Mouse (Mus musculus) cerebellum, adult (tissue): ENCODE data around the gene Bri3.

Experiments used
- ATAC-seq: cut with Nextera tagmentation; 2 replicates; pipeline ENCODE4 v1.9.2; 2017; ENCODE audit warnings: mild to moderate bottlenecking, moderate library complexity, mixed read lengths; ENCODE audit not compliant: insufficient number of reproducible peaks, low FRiP score, low TSS enrichment

The Bri3 gene

DNA sequence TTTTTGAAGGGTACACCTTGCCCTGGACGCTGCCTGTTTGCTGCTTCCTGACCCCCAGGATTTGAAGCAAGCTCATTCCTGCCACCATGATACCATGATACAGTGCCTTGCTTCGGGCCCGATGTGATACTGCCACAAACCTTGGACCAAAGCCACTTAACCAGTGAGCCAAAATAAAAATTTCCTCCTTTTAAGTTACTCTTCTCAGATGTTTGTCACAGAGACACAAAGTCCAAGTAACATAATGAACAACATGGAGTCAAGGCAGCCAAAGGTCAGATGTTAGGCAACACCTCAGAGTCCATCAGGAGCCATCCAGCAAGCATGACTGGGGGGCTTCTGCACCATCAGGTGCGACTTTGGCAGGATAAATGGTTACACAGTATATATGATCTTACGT is 11.7 kb upstream of the Bri3 start:
- ATAC-seq: no peak

DNA sequence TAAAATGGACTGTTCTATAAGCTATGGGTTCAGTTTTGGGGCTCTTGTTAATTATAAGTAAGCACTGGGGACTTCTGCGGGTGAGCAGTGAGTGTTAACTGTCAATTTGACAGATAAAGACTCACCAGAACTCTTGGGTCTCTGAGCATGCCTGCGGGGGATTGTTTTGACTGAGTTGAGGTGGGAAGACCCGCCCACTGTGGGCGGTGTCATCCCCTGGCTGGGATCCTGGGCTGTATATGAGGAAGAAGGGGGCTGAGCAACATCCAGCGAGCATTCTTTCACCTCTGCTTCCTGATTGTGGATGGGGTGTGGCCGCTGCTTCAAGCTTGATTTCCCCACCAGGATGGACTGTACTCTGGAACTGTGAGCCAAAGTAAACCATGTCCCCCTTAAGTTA is 10.0 kb upstream of the Bri3 start:
- ATAC-seq: no peak

DNA sequence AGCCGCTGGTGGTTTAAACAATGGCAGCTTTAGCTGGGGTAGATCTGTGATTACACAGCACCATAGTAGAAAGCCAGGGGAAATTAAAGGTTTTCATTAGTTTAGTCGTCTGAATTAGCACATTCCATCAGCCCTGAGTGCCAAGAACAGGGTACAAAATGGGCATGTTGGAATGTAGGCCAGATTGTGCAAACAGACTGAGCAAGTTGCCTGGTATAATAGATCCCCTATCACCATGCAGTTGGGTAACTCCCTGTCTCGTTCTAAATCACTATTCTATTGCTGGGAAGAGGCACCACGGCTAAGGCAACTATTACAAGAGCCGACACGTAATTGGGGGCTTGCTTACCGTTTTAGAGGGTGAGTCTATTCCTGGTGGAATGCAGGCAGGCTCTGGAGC is 9.5 kb upstream of the Bri3 start:
- ATAC-seq: no peak

DNA sequence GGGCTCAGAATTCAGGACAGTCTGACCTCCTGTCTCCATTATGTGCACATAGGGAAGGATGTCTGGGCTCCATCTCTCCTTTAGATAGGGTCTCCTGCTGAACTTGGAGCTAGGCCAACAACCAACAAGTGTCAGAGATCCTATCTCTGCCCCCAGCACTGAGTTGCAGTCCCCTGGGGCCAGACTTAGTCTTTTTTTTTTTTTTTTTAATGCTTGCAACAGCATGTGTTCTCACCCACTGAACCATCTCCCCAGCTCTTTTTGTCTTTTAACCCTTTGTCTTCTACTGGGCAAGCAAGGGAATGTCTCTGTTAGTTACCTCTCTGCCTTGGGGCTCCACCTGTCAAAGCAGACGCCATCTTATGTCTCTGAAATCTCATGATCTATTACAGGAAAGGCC is 5.3 kb upstream of the Bri3 start:
- no peak for ATAC-seq

DNA sequence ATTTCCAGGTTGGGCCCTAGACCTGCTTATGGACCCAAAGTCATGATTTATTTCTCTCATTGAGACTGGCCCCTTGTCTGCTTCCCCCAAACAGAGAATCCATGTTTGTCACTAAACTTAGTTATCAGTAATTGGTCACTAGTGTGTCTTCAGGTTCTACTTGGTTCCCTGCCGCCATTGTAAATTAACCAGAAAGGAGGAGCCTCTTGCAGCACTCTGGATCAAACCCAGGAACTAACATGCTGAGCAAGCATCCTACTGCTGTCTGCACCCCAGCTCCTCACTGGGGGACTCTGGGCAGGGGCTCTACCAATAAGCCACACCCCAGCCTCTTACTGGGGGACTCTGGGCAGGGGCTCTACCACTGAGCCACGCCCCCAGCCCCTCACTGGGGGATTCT is 1.4 kb downstream of the Bri3 start:
- no peak for ATAC-seq

DNA sequence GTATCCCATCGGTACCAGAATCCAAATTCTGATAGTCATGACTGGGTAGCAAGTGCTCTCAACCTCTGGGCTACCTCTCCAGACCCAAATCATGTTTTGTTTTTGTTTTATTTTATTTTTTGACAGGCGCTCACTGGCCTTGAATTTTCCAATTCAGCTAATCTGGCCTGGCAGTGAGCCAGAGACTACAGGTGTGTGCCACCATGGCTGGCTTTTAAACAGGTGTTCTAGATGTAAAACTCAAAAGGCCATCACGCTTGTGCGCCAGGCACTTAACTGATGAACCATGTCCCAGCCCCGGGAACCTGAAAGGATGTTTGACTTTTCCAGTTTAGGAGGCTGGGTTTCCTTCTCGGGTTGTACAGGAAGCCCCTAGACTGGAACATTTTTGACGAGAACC is 2.4 kb downstream of the Bri3 start:
- no peak for ATAC-seq

DNA sequence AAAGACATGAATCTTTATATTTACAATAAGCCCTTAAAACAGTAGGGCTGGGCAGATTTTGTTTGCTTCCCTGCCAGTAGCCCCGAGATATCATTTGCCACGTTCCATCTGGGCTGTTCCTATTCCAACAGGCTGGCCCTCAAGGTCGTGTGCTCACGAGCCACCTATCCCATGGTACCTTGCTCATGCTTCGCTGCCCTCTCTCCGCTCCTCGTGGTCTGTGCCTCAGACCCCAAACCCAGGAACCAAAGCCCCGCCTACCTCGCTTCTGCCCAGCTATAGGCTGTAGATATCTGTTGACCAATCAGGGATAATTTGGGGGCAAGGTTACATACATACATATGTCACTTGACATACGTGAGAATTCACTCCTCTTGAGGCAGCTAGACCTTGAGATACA is 3.1 kb downstream of the Bri3 start:
- no peak for ATAC-seq

DNA sequence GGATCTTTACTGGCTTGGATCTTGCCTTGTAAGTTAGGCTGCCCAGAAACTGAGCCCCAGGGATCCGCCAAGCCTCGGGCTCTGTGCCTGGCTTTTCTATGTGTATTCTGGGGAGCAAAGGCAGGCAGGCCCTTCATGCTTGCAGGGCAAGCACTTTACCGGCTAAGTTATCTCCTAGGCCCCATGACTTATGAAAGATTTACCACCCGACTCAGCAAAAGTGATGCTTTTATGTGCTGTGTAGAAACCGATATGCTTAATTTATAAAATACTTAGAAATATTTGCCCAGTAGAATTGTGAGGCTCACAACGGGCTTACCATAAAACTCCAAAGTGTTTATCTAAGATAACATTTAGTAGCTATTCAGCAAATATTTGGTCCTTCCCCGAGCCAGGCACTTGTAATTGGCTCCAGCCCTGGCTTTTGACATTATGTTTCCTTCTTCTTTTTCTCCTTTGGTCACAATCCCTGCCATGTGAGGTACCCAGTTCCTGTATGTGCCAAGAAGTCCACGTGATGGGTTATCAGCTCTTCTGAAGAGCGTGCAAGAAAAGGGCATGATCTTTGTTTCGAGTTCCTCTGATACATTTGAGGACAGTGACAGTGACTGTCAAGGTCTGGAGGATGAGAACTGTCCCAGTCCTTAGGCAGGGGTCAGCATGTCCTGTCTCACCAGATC is 3.8 kb downstream of the Bri3 start:
- ATAC-seq: no peak

DNA sequence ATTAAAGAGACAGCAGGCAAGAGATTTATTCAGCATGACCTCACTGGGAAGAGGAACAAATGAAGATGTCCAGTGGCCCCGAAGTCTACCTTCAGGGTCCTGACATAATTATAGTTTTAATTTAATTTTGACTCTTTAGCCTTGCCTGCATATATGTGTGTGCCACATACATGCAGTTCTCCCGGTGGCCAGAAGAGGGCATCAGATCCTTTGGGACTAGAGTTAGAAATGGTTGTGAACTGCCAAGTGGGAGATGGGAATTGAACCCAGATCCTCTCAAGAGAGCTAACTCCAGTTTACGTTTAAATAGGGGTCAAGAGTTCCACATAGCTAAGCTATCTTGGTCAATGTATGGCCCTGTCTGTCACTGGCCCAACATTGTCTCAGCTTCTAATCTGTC is 5.6 kb downstream of the Bri3 start:
- ATAC-seq: no peak

DNA sequence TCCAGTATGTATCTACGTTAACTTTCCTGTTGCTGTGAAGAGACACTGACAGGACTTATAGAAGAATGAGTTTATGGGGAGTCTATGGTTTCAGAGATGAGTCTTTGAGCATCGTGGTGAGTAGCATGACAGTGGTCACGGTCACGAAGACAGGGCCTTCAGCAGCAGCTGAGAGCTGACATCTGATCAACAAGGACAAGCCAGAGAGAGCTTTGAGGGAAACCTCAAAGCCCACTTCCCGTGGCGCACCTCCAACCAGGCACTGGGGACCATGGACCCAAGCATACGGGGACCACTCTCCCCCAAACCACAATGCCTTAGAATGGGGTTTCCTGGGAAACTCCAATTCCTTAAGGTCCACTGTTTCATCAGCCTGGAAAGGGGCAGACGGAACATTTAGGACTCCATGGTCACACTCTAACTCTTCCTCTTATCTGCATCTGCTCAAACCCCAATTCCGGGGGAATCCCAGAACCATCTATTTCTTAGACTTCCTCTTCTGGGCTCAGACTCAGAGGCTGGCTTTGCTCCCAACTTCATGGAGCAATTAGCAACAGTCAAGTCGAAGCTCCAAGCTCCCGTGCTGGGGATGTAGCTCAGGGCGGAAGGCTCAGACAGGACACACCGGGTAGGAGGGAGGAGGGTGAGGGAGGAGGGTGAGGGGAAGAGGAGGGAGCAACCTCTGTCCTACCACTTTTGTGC is 7.8 kb downstream of the Bri3 start:
- no peak for ATAC-seq

DNA sequence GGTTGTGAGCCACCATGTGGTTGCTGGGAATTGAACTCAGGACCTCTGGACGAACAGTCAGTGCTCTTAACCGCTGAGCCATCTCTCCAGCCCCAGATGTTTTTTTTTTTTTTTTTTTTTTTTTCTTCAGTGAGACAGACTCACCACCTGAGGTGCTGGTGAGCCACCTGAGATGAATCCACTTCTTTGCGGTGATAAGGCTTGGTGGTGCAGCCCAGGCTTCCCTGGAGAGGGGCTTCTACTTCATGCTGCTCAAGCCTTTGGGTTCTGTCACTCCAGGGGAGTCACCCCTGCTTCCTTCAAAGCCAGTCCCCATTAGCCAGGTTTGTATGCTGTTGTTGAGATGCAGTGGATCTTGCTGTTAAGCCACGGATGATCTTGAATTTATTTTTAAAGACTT is 9.0 kb downstream of the Bri3 start:
- ATAC-seq: no peak

DNA sequence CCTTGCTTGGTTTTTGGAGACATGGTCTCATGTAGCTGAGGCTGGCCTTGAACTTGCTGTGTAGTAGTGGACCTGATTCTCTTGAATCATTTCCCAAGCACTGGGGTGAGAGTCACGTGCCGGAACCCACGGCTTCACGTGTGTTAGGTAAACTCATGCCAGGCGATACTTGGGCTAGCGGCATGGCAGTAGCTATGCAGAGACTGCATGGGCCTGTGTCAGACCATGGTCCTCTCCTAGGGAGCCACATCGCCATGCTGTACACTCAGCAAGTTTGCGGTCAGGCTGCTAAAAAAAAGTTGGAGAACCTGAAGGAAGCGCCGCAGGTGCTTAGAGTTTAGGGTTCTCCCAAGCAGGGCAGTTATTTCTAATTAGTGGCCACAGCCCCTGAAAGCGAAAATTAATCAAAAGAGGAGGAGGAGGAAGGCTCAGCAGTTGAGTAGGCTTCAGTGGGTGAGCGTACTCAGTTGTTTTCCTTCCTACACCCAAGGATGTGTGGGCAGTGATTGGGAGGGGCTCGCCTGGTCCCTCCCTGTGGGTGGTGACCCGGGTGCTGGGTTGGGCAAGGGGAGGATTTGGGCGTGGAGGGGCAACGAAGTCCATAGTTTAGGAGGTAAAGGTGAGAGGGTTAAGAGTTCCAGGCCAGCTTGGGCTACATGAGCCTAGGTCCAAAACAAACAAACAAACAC is 10.0 kb downstream of the Bri3 start:
- ATAC-seq: no peak

DNA sequence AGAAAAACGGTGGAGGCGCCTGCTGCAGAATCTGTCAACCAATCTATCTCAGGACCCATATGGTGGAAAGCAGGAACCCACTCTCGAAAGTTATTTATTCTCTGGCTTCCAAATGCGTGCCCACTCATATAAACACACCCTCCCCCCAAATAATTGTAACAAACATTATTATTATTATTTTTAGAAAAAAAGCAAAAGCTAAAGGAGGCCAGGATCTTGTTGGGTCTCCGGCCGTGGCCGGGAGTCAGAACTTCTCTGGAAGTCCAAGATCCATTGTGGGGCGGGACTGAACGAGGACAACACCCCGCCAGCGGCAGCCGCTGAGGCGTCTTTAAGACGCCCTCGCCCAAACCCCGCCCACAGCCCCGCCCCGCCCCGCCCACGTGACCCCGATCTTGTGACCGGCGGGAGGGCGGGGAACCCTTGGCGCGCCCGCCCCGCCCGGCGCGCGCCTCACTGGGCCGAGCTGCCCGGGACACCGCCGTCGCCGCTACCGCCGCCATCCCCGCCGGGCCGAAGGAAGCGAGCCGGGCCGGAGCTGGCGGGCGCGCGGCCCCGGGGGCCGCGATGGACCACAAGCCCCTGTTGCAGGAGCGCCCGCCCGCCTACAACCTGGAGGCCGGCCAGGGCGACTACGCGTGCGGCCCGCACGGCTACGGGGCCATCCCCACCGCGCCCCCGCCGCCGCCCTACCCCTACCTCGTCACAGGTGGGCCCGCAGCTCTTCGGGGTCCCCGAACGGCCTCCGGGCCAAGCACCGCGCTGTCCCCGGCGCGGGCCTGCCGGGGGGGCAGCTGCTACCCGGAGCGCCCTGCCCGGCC is 10.8 kb downstream of the Bri3 start:
- peak; percentile 50; the same call in 1 of the 2 replicates for ATAC-seq

DNA sequence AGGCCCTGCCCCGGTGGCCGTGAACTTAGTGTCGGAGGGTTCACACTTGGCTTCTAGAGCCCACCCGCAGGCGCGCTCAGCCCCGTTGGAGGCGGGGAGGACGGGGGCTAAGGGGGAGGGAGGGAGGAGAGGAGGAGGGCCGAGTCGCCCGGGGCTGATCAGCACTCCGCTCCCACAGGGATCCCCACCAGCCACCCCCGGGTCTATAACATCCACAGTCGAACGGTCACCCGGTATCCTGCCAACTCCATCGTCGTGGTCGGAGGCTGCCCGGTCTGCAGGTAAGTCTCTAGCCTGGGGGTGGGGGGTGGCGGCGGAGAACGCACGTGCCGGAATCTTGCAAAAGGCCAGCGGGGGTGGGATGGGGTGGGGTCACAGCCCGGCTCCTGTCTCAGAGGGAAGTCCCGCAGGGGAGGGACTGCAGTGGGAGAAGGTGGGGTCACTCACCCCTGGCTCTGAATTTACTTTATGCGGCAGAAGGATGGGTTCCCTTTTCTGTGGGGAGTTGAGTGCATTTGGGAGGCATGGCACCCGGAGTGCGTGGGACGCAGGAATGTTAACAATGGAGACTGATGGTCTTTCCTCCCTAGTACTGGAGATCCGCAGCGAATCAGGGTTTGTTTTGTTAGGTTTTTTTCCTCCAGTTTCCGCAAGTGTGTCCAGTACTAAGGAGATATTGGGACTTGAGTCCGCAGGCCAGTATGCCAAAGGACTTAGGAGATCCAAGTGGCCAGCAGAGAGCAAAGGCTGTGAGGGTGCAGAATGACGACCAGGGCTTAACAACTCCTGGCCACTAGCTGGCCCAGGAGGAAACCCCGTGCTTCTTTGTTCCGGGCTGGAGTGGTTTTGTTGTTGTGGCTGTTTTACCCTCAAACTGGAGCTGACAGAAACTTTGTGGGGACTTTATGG is 11.6 kb downstream of the Bri3 start:
- ATAC-seq: no peak

DNA sequence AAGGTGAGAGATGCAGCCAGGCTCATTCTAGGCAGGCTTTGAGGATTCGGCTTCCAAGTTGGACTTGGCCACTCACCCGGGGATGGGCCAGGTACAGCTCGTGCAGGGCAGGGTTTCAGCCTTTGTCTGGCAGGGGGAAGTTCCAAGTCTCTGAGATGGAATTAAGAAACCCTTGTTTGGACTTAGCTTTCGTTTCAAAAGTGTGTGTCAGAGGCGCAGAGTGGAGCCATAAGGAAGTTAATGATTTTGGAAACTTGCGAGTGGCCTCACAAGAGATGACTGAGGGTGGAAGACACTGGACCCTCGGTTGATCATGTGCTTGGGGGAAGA is 12.3 kb downstream of the Bri3 start:
- ATAC-seq: no peak

DNA sequence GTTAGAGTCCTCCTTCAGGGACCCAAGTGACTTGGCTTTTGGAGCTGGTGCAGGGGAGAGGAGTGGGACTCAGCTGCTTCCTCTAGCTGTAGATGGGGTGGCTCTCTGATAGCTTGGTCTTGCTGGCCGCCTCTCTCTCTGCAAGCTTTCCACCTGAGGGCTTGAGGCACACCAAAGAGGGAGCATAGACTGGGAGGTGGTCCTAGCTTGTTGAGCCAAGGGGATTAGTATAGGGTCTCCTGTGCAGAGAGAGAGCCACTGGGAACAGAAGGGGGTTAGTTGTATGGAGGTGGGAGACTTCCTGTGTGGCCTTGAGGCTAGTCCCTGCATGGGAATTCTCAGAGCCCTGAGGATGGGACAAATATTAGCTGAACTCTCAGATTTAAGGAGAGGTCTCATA is 12.7 kb downstream of the Bri3 start:
- ATAC-seq: no peak

DNA sequence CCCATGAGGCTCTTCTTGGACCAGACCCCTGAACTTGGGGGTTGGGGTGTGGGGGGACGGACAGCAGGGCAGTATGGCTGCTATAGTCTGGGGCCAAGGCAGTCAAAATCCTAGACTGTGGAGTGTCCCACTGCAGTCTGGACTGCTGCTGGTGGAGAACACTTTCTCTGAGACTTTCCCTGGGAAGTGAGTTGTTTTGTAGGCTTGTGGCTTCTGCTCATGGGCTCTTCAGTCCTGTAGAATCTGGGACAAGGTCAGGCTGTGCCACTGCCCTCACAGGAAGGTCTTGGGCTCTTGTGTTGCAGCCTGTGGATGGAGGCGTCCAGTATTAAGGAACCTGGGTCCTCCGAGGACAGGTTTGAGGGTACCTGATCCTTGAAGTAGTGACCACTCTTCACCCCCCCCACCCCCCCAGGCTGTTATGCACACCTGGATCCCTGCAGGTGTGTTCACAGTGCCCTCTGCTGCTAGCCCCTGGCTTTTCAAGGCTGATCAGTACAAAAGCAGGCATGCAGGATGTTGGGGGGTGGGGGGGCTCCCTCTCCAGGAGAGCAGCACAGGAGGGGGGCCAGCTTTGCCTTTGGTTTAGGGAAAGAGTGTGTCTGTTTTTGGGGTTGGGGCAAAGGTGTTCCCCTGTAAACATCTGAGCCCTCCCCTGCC is 13.3 kb downstream of the Bri3 start:
- no peak for ATAC-seq

DNA sequence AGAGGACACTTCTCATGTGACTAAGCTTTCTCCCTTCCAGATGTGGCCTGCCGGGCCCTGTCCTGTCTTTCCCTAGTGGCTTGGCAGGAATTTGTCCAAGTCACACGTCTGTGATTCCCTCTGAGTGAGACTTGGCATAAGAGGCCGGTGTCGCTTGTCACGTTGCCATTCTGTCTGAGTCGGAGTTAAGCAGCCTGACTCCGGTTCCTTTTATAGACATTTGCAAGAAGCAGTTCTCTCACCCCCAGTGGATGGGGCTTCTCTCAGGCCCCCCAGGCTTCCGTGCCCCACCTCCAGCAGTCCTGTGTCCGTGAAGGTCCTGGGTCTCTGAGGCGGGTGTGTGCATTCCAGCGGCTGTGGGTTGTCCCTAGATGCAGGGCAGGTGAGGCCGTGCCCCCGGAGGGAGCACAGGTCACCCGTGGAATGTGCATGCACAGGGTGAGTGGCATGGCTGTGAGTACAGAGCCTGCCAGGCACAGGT is 13.9 kb downstream of the Bri3 start:
- ATAC-seq: no peak

DNA sequence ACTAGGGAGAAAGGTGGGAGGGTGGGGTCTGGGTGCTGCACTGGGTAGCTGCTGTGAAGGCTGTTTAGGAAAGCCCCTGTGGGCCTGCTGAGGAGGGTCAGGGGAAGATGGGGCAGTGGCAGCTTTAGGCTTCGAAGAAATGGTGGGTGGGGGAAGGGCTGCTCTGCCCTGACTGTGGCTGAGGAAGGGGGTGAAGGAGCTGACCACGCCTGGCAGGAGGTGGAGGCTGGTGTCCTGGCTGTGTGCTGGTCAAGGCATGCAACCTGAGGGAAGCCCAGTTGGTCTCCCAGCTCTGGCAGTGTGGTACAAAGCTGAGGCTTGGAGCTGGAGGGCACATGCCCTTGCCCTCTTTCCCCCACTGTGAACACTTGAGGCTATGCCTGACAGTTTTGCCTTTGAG is 14.4 kb downstream of the Bri3 start:
- no peak for ATAC-seq
